Mouse (Mus musculus): ENCODE measurements at regions not wholly inside any gene's neighbourhood (a gene's known extent, or its start where the extent isn't known, plus 50 kb on each side); places are given as distances from the start of the nearest gene placed in this dataset.

GRCm38 (mm10) chr12:35863141-35863540 is 62.3 kb upstream of the Agr3 start:
- no peaks in the 10 kb centered on the region for H3K4me1 ChIP-seq (ENCODE audit: control insufficient read depth, insufficient read depth, low read length)
- no peak overlapping the region for H3K27ac ChIP-seq (ENCODE audit: insufficient read depth, low read length)
- TF ChIP-seq CTCF (IDR thresholded peaks at IDR 0.05; ENCODE audit: borderline replicate concordance, insufficient read depth, low read length), result no peak
- TF ChIP-seq POLR2A (IDR thresholded peaks at IDR 0.05; ENCODE audit: low read depth, low read length), result no peak
- no peak overlapping the region for H3K4me3 ChIP-seq (ENCODE audit: insufficient read depth, low read length)

GRCm38 (mm10) chr12:35853159-35853558 is 72.3 kb upstream of the Agr3 start:
- H3K4me1 ChIP-seq (ENCODE audit: control insufficient read depth, insufficient read depth, low read length), result no peaks in the 10 kb centered on the region
- H3K4me3 ChIP-seq (ENCODE audit: insufficient read depth, low read length), result no peak overlapping the region
- TF ChIP-seq POLR2A (IDR thresholded peaks at IDR 0.05; ENCODE audit: low read depth, low read length) (no peak), CTCF (IDR thresholded peaks at IDR 0.05; ENCODE audit: borderline replicate concordance, insufficient read depth, low read length) (no peak)
- H3K27ac ChIP-seq (ENCODE audit: insufficient read depth, low read length), result 0 out of 2 replicates have a peak overlapping the region, but pooled peaks have one; percentile 0

GRCm38 (mm10) chr12:35846905-35847610 is 78.4 kb upstream of the Agr3 start:
- H3K27ac ChIP-seq (ENCODE audit: insufficient read depth, low read length), result no peak overlapping the region
- no peaks in the 10 kb centered on the region for H3K4me1 ChIP-seq (ENCODE audit: control insufficient read depth, insufficient read depth, low read length)
- no peak for TF ChIP-seq POLR2A (IDR thresholded peaks at IDR 0.05; ENCODE audit: low read depth, low read length)
- no peak for TF ChIP-seq CTCF (IDR thresholded peaks at IDR 0.05; ENCODE audit: borderline replicate concordance, insufficient read depth, low read length)
- H3K4me3 ChIP-seq (ENCODE audit: insufficient read depth, low read length), result no peak overlapping the region

- H3K4me1 ChIP-seq (ENCODE audit: control insufficient read depth, insufficient read depth, low read length), result peaks cover 12% of the 10 kb centered on the region
- H3K27ac ChIP-seq (ENCODE audit: insufficient read depth, low read length), result peak overlapping the region; percentile 25; the same call in 1 of the 2 replicates
- no peak overlapping the region for H3K4me3 ChIP-seq (ENCODE audit: insufficient read depth, low read length)
- no peak for TF ChIP-seq CTCF (IDR thresholded peaks at IDR 0.05; ENCODE audit: borderline replicate concordance, insufficient read depth, low read length)
- no peak for TF ChIP-seq POLR2A (IDR thresholded peaks at IDR 0.05; ENCODE audit: low read depth, low read length)
Observed at GRCm38 (mm10) chr12:35836946-35837345, 88.5 kb upstream of the Agr3 start.

- Histone ChIP-seq H3K27ac (ENCODE audit: insufficient read depth, low read length) (peak overlapping the region; percentile 98), H3K4me1 (ENCODE audit: control insufficient read depth, insufficient read depth, low read length) (peaks cover 13% of the 10 kb centered on the region), H3K4me3 (ENCODE audit: insufficient read depth, low read length) (no peak overlapping the region)
- TF ChIP-seq CTCF (IDR thresholded peaks at IDR 0.05; ENCODE audit: borderline replicate concordance, insufficient read depth, low read length) (no peak), POLR2A (IDR thresholded peaks at IDR 0.05; ENCODE audit: low read depth, low read length) (no peak)
Observed at GRCm38 (mm10) chr12:35833285-35833684, 92.1 kb upstream of the Agr3 start.

GRCm38 (mm10) chr12:35831922-35832512 is 93.4 kb upstream of the Agr3 start:
- no peak for TF ChIP-seq CTCF (IDR thresholded peaks at IDR 0.05; ENCODE audit: borderline replicate concordance, insufficient read depth, low read length)
- no peak for TF ChIP-seq POLR2A (IDR thresholded peaks at IDR 0.05; ENCODE audit: low read depth, low read length)
- Histone ChIP-seq H3K27ac (ENCODE audit: insufficient read depth, low read length) (no peak overlapping the region), H3K4me3 (ENCODE audit: insufficient read depth, low read length) (no peak overlapping the region), H3K4me1 (ENCODE audit: control insufficient read depth, insufficient read depth, low read length) (peaks cover 13% of the 10 kb centered on the region)

- H3K4me1 ChIP-seq (ENCODE audit: control insufficient read depth, insufficient read depth, low read length), result peaks cover 13% of the 10 kb centered on the region
- no peak overlapping the region for H3K4me3 ChIP-seq (ENCODE audit: insufficient read depth, low read length)
- TF ChIP-seq CTCF (IDR thresholded peaks at IDR 0.05; ENCODE audit: borderline replicate concordance, insufficient read depth, low read length) (no peak), POLR2A (IDR thresholded peaks at IDR 0.05; ENCODE audit: low read depth, low read length) (no peak)
- no peak overlapping the region for H3K27ac ChIP-seq (ENCODE audit: insufficient read depth, low read length)
Observed at GRCm38 (mm10) chr12:35831268-35831667, 94.2 kb upstream of the Agr3 start.

- no peak for TF ChIP-seq CTCF (IDR thresholded peaks at IDR 0.05; ENCODE audit: borderline replicate concordance, insufficient read depth, low read length)
- no peak for TF ChIP-seq POLR2A (IDR thresholded peaks at IDR 0.05; ENCODE audit: low read depth, low read length)
- Histone ChIP-seq H3K4me3 (ENCODE audit: insufficient read depth, low read length) (no peak overlapping the region), H3K4me1 (ENCODE audit: control insufficient read depth, insufficient read depth, low read length) (peaks cover 5% of the 10 kb centered on the region), H3K27ac (ENCODE audit: insufficient read depth, low read length) (no peak overlapping the region)
Observed at GRCm38 (mm10) chr12:35827797-35828196, 97.6 kb upstream of the Agr3 start.

GRCm38 (mm10) chr12:35826990-35827389 is 98.4 kb upstream of the Agr3 start:
- peaks cover 1% of the 10 kb centered on the region; the same call in 1 of the 2 replicates for H3K4me1 ChIP-seq (ENCODE audit: control insufficient read depth, insufficient read depth, low read length)
- H3K27ac ChIP-seq (ENCODE audit: insufficient read depth, low read length), result no peak overlapping the region
- TF ChIP-seq CTCF (IDR thresholded peaks at IDR 0.05; ENCODE audit: borderline replicate concordance, insufficient read depth, low read length), result no peak
- no peak for TF ChIP-seq POLR2A (IDR thresholded peaks at IDR 0.05; ENCODE audit: low read depth, low read length)
- H3K4me3 ChIP-seq (ENCODE audit: insufficient read depth, low read length), result no peak overlapping the region

- TF ChIP-seq POLR2A (IDR thresholded peaks at IDR 0.05; ENCODE audit: low read depth, low read length), result no peak
- no peak for TF ChIP-seq CTCF (IDR thresholded peaks at IDR 0.05; ENCODE audit: borderline replicate concordance, insufficient read depth, low read length)
- H3K4me1 ChIP-seq (ENCODE audit: control insufficient read depth, insufficient read depth, low read length), result no peaks in the 10 kb centered on the region
- H3K27ac ChIP-seq (ENCODE audit: insufficient read depth, low read length), result no peak overlapping the region
- H3K4me3 ChIP-seq (ENCODE audit: insufficient read depth, low read length), result no peak overlapping the region
Observed at GRCm38 (mm10) chr12:35824587-35824987, 100.8 kb upstream of the Agr3 start.

All from embryonic fibroblast, embryonic 13.5 days (primary cell).